Mouse (Mus musculus) midbrain, embryonic 16.5 days (tissue): ENCODE results near the gene Gpr61. TPM values are rescaled to one million over a fixed set of nuclear protein-coding genes. Genes with fewer than 3 reads are reported as not detected.

ENCODE experiments used
- ATAC-seq: fragments of 200-750 bp; cut with Nextera tagmentation; 2 replicates; pipeline ENCODE4 v1.8.0; 2017; ENCODE audit warnings: moderate TSS enrichment
- H3K27ac ChIP-seq: fragments of 300-500 bp; sonication (generic); 2 replicates; pipeline ENCODE4 v1.5.1; 2014; ENCODE audit warnings: mild to moderate bottlenecking, low read length, mixed read lengths
- H3K27me3 ChIP-seq: fragments of 300-500 bp; sonication (generic); 2 replicates; pipeline ENCODE4 v1.6.1; 2014; ENCODE audit warnings: low read depth, low read length, mixed read lengths; ENCODE audit not compliant: control insufficient read depth, insufficient read depth
- H3K36me3 ChIP-seq: fragments of 300-500 bp; sonication (generic); 2 replicates; pipeline ENCODE4 v1.6.1; 2014; ENCODE audit warnings: mild to moderate bottlenecking, low read length, moderate library complexity, mixed read lengths; ENCODE audit not compliant: control insufficient read depth, insufficient read depth
- H3K4me1 ChIP-seq: fragments of 300-500 bp; sonication (generic); 2 replicates; pipeline ENCODE4 v1.6.1; 2014; ENCODE audit warnings: mild to moderate bottlenecking, low read length, mixed read lengths; ENCODE audit not compliant: control insufficient read depth, insufficient read depth
- H3K4me2 ChIP-seq: fragments of 300-500 bp; sonication (generic); 2 replicates; pipeline ENCODE4 v1.6.1; 2014; ENCODE audit warnings: mild to moderate bottlenecking, low read length, mixed read lengths
- H3K4me3 ChIP-seq: fragments of 300-500 bp; sonication (generic); 2 replicates; pipeline ENCODE4 v1.5.1; 2014; ENCODE audit warnings: low read depth, mild to moderate bottlenecking, low read length, moderate library complexity, mixed read lengths
- H3K9ac ChIP-seq: fragments of 300-500 bp; sonication (generic); 2 replicates; pipeline ENCODE4 v1.6.1; 2014; ENCODE audit warnings: low read depth, low read length, mixed read lengths
- H3K9me3 ChIP-seq: fragments of 300-500 bp; sonication (generic); replicated peaks from 2 replicates; pipeline ENCODE4 v1.6.1; 2014; ENCODE audit warnings: mild to moderate bottlenecking, low read length, mixed read lengths; ENCODE audit not compliant: control insufficient read depth, poor library complexity, severe bottlenecking
- WGBS: fragments of 180-500 bp; shearing (Covaris S2); extraction: QIAGEN DNeasy Blood & Tissue Kit; methylation state at CpG from one replicate; pipeline ENCODE4 v1.1.7; 2014; 5-methylcytosine and 5-hydroxymethylcytosine counted together
- polyA plus RNA-seq: library from polyadenylated mRNA; unstranded; fragments of >200 nt; fragmentation: Nextera tagmentation; extraction: Ambion mirVana; gene quantifications from 2 replicates; pipeline ENCODE4 v1.2.1, GENCODE M21; 2015

The Gpr61 gene
- polyA plus RNA-seq, 1 experiment from 2014 or later = 8.3 TPM

- ATAC-seq = no peak
Measured at GRCm38 (mm10) chr3:108195941-108196590, 41.4 kb upstream of the Gpr61 start.

GRCm38 (mm10) chr3:108195287-108195686 lies 40.6 kb upstream of the Gpr61 start:
- Histone ChIP-seq H3K9me3 (no peaks in the 10 kb centered on the region), H3K9ac (no peak overlapping the region), H3K4me1 (peaks cover 17% of the 10 kb centered on the region), H3K27ac (no peak overlapping the region), H3K4me2 (no peak overlapping the region), H3K36me3 (peaks cover 3% of the 10 kb centered on the region), H3K4me3 (no peak overlapping the region), H3K27me3 (no peaks in the 10 kb centered on the region)
- ATAC-seq = no peak
- 89% methylated on average over 4 of the region's 4 CpGs for WGBS

More at GRCm38 (mm10) chr3:108195941-108196590, 41.4 kb upstream of the Gpr61 start:
- Histone ChIP-seq H3K4me3 (no peak overlapping the region), H3K36me3 (peaks cover 3% of the 10 kb centered on the region), H3K4me1 (peaks cover 17% of the 10 kb centered on the region), H3K9ac (peak overlapping the region; percentile 2; the same call in 1 of the 2 replicates), H3K9me3 (no peaks in the 10 kb centered on the region), H3K4me2 (no peak overlapping the region), H3K27ac (0 out of 2 replicates have a peak overlapping the region, but pooled peaks have one; percentile 19), H3K27me3 (no peaks in the 10 kb centered on the region)
- WGBS = 68% methylated on average over 7 of the region's 7 CpGs

- Histone ChIP-seq H3K4me1 (peaks cover 22% of the 10 kb centered on the region), H3K9me3 (no peaks in the 10 kb centered on the region), H3K4me2 (no peak overlapping the region), H3K36me3 (peaks cover 3% of the 10 kb centered on the region), H3K9ac (no peak overlapping the region), H3K4me3 (no peak overlapping the region), H3K27ac (no peak overlapping the region), H3K27me3 (no peaks in the 10 kb centered on the region)
- WGBS = 76% methylated on average over 4 of the region's 4 CpGs
- no peak for ATAC-seq
Measured at GRCm38 (mm10) chr3:108193686-108194085, 39.0 kb upstream of the Gpr61 start.

- Histone ChIP-seq H3K4me3 (no peak overlapping the region), H3K27ac (no peak overlapping the region), H3K4me2 (no peak overlapping the region), H3K27me3 (no peaks in the 10 kb centered on the region), H3K36me3 (peaks cover 4% of the 10 kb centered on the region), H3K9ac (no peak overlapping the region), H3K9me3 (no peaks in the 10 kb centered on the region), H3K4me1 (peaks cover 24% of the 10 kb centered on the region)
- ATAC-seq = no peak
- 77% methylated on average over 5 of the region's 5 CpGs for WGBS
Measured at GRCm38 (mm10) chr3:108189897-108190296, 35.2 kb upstream of the Gpr61 start.

GRCm38 (mm10) chr3:108188716-108189490 lies 34.2 kb upstream of the Gpr61 start:
- H3K4me1 ChIP-seq = peaks cover 24% of the 10 kb centered on the region
- WGBS = 74% methylated on average over 9 of the region's 9 CpGs
- H3K27me3 ChIP-seq = no peaks in the 10 kb centered on the region; the same call in 1 of the 2 replicates

GRCm38 (mm10) chr3:108187111-108187795 lies 32.6 kb upstream of the Gpr61 start:
- no peaks in the 10 kb centered on the region; the same call in 1 of the 2 replicates for H3K27me3 ChIP-seq
- peak; percentile 7; the same call in 1 of the 2 replicates for ATAC-seq
- peaks cover 4% of the 10 kb centered on the region for H3K36me3 ChIP-seq
- peak overlapping the region; percentile 89 for H3K4me3 ChIP-seq
- no peaks in the 10 kb centered on the region for H3K9me3 ChIP-seq
- WGBS = 64% methylated on average over 20 of the region's 20 CpGs
- no peak overlapping the region for H3K27ac ChIP-seq
- peak overlapping the region; percentile 88 for H3K4me2 ChIP-seq
- H3K4me1 ChIP-seq = peaks cover 24% of the 10 kb centered on the region
- peak overlapping the region; percentile 90 for H3K9ac ChIP-seq

More at GRCm38 (mm10) chr3:108188716-108189490, 34.2 kb upstream of the Gpr61 start:
- ATAC-seq = no peak
- H3K27ac ChIP-seq = no peak overlapping the region
- no peaks in the 10 kb centered on the region for H3K9me3 ChIP-seq
- H3K36me3 ChIP-seq = peaks cover 4% of the 10 kb centered on the region
- no peak overlapping the region for H3K4me2 ChIP-seq
- H3K4me3 ChIP-seq = no peak overlapping the region
- no peak overlapping the region for H3K9ac ChIP-seq

- WGBS = 2% methylated on average over 50 of the region's 100 CpGs
- H3K27ac ChIP-seq = peak within 1 kb of the TSS; percentile 67
Measured at GRCm38 (mm10) chr3:108186098-108187047, 31.7 kb upstream of the Gpr61 start, which contains the start of gene Amigo1. Amigo1 (plus strand) TSS chr3:108186335.

More at GRCm38 (mm10) chr3:108186098-108187047, 31.7 kb upstream of the Gpr61 start, which contains the start of gene Amigo1:
- Histone ChIP-seq H3K4me3 (peak within 1 kb of the TSS; percentile 89), H3K4me2 (peak within 1 kb of the TSS; percentile 88), H3K9ac (peak within 1 kb of the TSS; percentile 90), H3K36me3 (peaks cover 4% of the 10 kb centered on the region), H3K4me1 (peaks cover 24% of the 10 kb centered on the region), H3K9me3 (no peaks in the 10 kb centered on the region), H3K27me3 (no peaks in the 10 kb centered on the region; the same call in 1 of the 2 replicates)
- peak; percentile 78 for ATAC-seq
